ENCODE assay signal across 8 mouse cellular contexts in genomic region chr7:98103942-98104292, GRCm38 (mm10). TPM values are rescaled to one million over a fixed set of nuclear protein-coding genes. Genes with fewer than 3 reads are reported as not detected.
DNase-seq lines count a peak whose midpoint lies in the region; ATAC-seq lines count a peak whose summit lies in the region.
"Had no signal": no experiment of that assay in that cellular context is flagged by ENCODE, and none has a peak within 500 bp of the region (broad histone marks: within the 10 kb centered on the region; RNA-seq: fewer than 3 reads in every experiment).

No protein-coding gene starts in this region.

- peak; percentile 1; the same call in 1 of the 2 replicates for ATAC-seq in kidney, embryonic 14.5 days (ENCODE audit: low FRiP score, low TSS enrichment)
- ATAC-seq in heart, embryonic 11.5 days (replicated peaks; ENCODE audit: insufficient number of reproducible peaks, low FRiP score, low TSS enrichment), result no peak
- no peak for ATAC-seq in liver, embryonic 11.5 days (replicated peaks; ENCODE audit: low FRiP score)

- H3K4me1 ChIP-seq in kidney, embryonic 14.5 days (ENCODE audit: control insufficient read depth, insufficient read depth, low read length), result peaks cover 27% of the 10 kb centered on the region
- H3K4me1 ChIP-seq in brown adipose tissue, adult 24 weeks (ENCODE audit: control insufficient read depth, insufficient read depth, insufficient read length, low read length), result peaks cover 55% of the 10 kb centered on the region
- peaks cover 22% of the 10 kb centered on the region for H3K4me1 ChIP-seq in heart, embryonic 11.5 days (ENCODE audit: control insufficient read depth, insufficient read depth, low read length)
- H3K4me1 ChIP-seq in liver, embryonic 11.5 days (replicated peaks; ENCODE audit: control insufficient read depth, insufficient read depth, low read length), result peaks cover 17% of the 10 kb centered on the region

- 76% methylated on average over 5 of the region's 5 CpGs for WGBS in kidney, embryonic 14.5 days
- 30% methylated on average over 5 of the region's 5 CpGs for WGBS in heart, embryonic 11.5 days (ENCODE audit: insufficient replicate concordance)
- WGBS in liver, embryonic 11.5 days, result 69% methylated on average over 5 of the region's 5 CpGs

- no peak overlapping the region for H3K9ac ChIP-seq in kidney, embryonic 14.5 days (ENCODE audit: low read depth, low read length)
- no peak overlapping the region; the same call in 1 of the 2 replicates for H3K9ac ChIP-seq in heart, embryonic 11.5 days (ENCODE audit: low read depth, low read length)
- no peak overlapping the region for H3K9ac ChIP-seq in liver, embryonic 11.5 days (ENCODE audit: low read depth, low read length)

- H3K27ac ChIP-seq in kidney, embryonic 14.5 days (ENCODE audit: low read depth, low read length), result peak overlapping the region; percentile 71; the same call in 1 of the 2 replicates
- peak overlapping the region; percentile 98 for H3K27ac ChIP-seq in brown adipose tissue, adult 24 weeks (replicated peaks; ENCODE audit: low read depth, low read length)
- peak overlapping the region; percentile 54; the same call in 1 of the 2 replicates for H3K27ac ChIP-seq in heart, embryonic 11.5 days (ENCODE audit: low read depth, low read length)
- H3K27ac ChIP-seq in liver, embryonic 11.5 days (ENCODE audit: low read depth, low read length), result peak overlapping the region; percentile 86
- H3K27ac ChIP-seq: macrophage had no signal

- no peak overlapping the region for H3K4me2 ChIP-seq in kidney, embryonic 14.5 days (replicated peaks; ENCODE audit: low read depth, low read length)
- no peak overlapping the region for H3K4me2 ChIP-seq in heart, embryonic 11.5 days
- no peak overlapping the region for H3K4me2 ChIP-seq in liver, embryonic 11.5 days

- H3K36me3 ChIP-seq in kidney, embryonic 14.5 days (ENCODE audit: control insufficient read depth, insufficient read depth, low read length), result no peaks in the 10 kb centered on the region
- H3K36me3 ChIP-seq in heart, embryonic 11.5 days (ENCODE audit: control insufficient read depth, insufficient read depth, low read length), result no peaks in the 10 kb centered on the region
- no peaks in the 10 kb centered on the region for H3K36me3 ChIP-seq in liver, embryonic 11.5 days (ENCODE audit: control insufficient read depth, insufficient read depth, low read length)

- no peak overlapping the region for H3K4me3 ChIP-seq in kidney, embryonic 14.5 days (ENCODE audit: low read length)
- H3K4me3 ChIP-seq in brown adipose tissue, adult 24 weeks (ENCODE audit: insufficient read depth, low read depth, low read length), result no peak overlapping the region
- H3K4me3 ChIP-seq in heart, embryonic 11.5 days (ENCODE audit: low read depth, low read length), result no peak overlapping the region
- H3K4me3 ChIP-seq in liver, embryonic 11.5 days (ENCODE audit: low read depth, low read length), result no peak overlapping the region

- no peaks in the 10 kb centered on the region for H3K27me3 ChIP-seq in kidney, embryonic 14.5 days (ENCODE audit: control insufficient read depth, insufficient read depth, low read length)
- H3K27me3 ChIP-seq in heart, embryonic 11.5 days (ENCODE audit: control insufficient read depth, insufficient read depth, low read length), result no peaks in the 10 kb centered on the region
- no peaks in the 10 kb centered on the region for H3K27me3 ChIP-seq in liver, embryonic 11.5 days (replicated peaks; ENCODE audit: control insufficient read depth, insufficient read depth, low read length)

- no peaks in the 10 kb centered on the region for H3K9me3 ChIP-seq in kidney, embryonic 14.5 days (ENCODE audit: control insufficient read depth, low read length)
- no peaks in the 10 kb centered on the region for H3K9me3 ChIP-seq in heart, embryonic 11.5 days (replicated peaks; ENCODE audit: control insufficient read depth, low read length)
- no peaks in the 10 kb centered on the region for H3K9me3 ChIP-seq in liver, embryonic 11.5 days (ENCODE audit: control insufficient read depth, low read length)

- DNase-seq in kidney, postnatal 25 days, result no peak
- no peak for DNase-seq in liver, embryonic 11.5 days (ENCODE audit: low spot score)
- no peak for DNase-seq in cerebellum, postnatal 4 days (ENCODE audit: low spot score in 2 of 2)
- no peak for DNase-seq in spleen, postnatal 36 days (ENCODE audit: low spot score in 2 of 2)

RNA-seq across cellular contexts. Expression of gene Myo7a, which starts 15.4 kb away (rescaled TPM):
- polyA plus RNA-seq in kidney, embryonic 14.5 days (2014; fragmentation: Nextera tagmentation; extraction: Ambion mirVana), result 7.9 and 15.4 TPM in 2 replicates
- polyA plus RNA-seq in brown adipose tissue, adult 24 weeks (2012; ENCODE audit: insufficient read depth, insufficient read length, missing spikeins), result 3.3 and 4.5 TPM in 2 replicates
- 8.4 and 11.9 TPM in 2 replicates for polyA plus RNA-seq in heart, embryonic 11.5 days (2014; fragmentation: Nextera tagmentation; extraction: Ambion mirVana)
- polyA plus RNA-seq in liver, embryonic 11.5 days (2014; fragmentation: Nextera tagmentation; extraction: Ambion mirVana), result 20.1 and 20.7 TPM in 2 replicates

RNA-seq across cellular contexts. Expression of gene Omp, which starts 41.4 kb away (rescaled TPM):
- polyA plus RNA-seq in kidney, embryonic 14.5 days (2014; fragmentation: Nextera tagmentation; extraction: Ambion mirVana), result 0.20 and 0.51 TPM in 2 replicates
- not detected in 2 replicates for polyA plus RNA-seq in brown adipose tissue, adult 24 weeks (2012; ENCODE audit: insufficient read depth, insufficient read length, missing spikeins)
- 0.37 and 0.47 TPM in 2 replicates for polyA plus RNA-seq in heart, embryonic 11.5 days (2014; fragmentation: Nextera tagmentation; extraction: Ambion mirVana)
- 0.62 and 0.70 TPM in 2 replicates for polyA plus RNA-seq in liver, embryonic 11.5 days (2014; fragmentation: Nextera tagmentation; extraction: Ambion mirVana)
- polyA plus RNA-seq: macrophage had no signal
